Mouse (Mus musculus) CH12.LX (cell line): Measurements from ENCODE around the gene Ddx20.

Experiments used
- ETS1 ChIP-seq: conservative IDR thresholded peaks from 2 replicates; pipeline ENCODE4 v1.6.1; 2012; ENCODE audit warnings: low read depth, mild to moderate bottlenecking, inconsistent platforms, low read length, improper control_type of control experiment, moderate library complexity
- MXI1 ChIP-seq: IDR thresholded peaks from 2 replicates; pipeline ENCODE4 v1.6.1; 2011; ENCODE audit warnings: mild to moderate bottlenecking, low read depth, low read length, improper control_type of control experiment
- MYC ChIP-seq: IDR thresholded peaks from 2 replicates; pipeline ENCODE4 v1.6.1; 2011; ENCODE audit warnings: low read depth, mild to moderate bottlenecking, improper control_type of control experiment, low read length
- POLR2A ChIP-seq: IDR thresholded peaks from 2 replicates; pipeline ENCODE4 v1.6.1; 2011; ENCODE audit warnings: low read depth, mild to moderate bottlenecking, improper control_type of control experiment, low read length
- RAD21 ChIP-seq: IDR thresholded peaks from 2 replicates; pipeline ENCODE4 v1.6.1; 2011; ENCODE audit warnings: low read depth, mild to moderate bottlenecking, low read length, improper control_type of control experiment, moderate library complexity
- ZKSCAN1 ChIP-seq: IDR thresholded peaks from 2 replicates; pipeline ENCODE4 v1.6.1; 2012; ENCODE audit warnings: low read depth, inconsistent platforms, low read length, improper control_type of control experiment, borderline replicate concordance

DNA sequence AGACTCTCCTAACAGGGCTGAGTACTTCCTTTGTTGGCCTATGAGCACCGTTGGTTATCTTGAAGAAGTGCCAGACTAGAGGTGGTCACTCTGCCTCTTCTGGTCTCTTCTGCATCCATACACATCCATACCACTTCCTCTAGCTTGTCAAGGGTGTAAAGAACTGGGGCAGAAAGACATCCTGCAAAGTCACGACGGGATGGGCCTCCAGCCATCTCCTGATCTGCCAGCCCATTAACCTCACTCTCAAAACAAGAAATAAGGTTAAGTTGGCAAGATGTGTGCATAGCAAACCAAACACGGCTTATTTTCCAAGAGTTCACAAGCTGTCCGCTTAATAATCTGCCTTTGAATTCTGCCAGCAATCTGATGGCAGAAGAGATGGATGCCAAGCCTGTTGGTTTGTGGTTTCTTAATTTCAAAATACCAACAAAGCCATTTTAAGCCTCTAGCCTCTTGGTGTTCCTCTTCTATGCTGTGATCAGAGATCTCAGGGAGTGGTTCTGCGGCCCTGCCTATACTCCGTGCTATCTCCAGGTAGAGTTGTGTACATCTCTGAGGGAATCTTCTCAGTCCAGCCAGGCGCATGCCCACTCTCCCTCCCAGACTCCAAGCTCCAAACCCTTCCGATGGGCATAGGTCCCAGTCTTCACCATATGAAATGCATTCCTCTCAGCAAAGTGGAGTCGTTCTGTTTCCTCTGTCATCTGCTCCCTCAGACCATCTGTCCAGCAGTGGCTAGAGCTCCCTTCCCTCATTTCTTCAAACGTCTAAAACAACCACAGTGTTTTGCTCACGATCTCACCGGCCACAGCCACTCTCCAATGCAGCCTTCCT, 33.6 kb downstream of the Ddx20 start:
- TF ChIP-seq RAD21 (no peak), ZKSCAN1 (no peak), ETS1 (no peak), MYC (no peak), POLR2A (no peak), MXI1 (no peak)
